Mouse (Mus musculus) forebrain, embryonic 12.5 days (tissue): ENCODE results near the gene Cops6. TPM values are rescaled to one million over a fixed set of nuclear protein-coding genes. Genes with fewer than 3 reads are reported as not detected.
A peak's percentile ranks its signal among the peaks of the same experiment; 100 is the strongest.

Experiments used
- ATAC-seq: fragments of 200-750 bp; cut with Nextera tagmentation; 2 replicates; pipeline ENCODE4 v1.8.0; 2017; ENCODE audit warnings: moderate TSS enrichment; ENCODE audit not compliant: low FRiP score
- H3K27ac ChIP-seq: fragments of 300-500 bp; sonication (generic); 2 replicates; pipeline ENCODE4 v1.5.1; 2016; ENCODE audit warnings: mild to moderate bottlenecking
- H3K27me3 ChIP-seq: fragments of 300-500 bp; sonication (generic); 2 replicates; pipeline ENCODE4 v1.6.1; 2016; ENCODE audit warnings: mild to moderate bottlenecking
- H3K36me3 ChIP-seq: fragments of 300-500 bp; sonication (generic); replicated peaks from 2 replicates; pipeline ENCODE4 v1.6.1; 2016; ENCODE audit warnings: mild to moderate bottlenecking
- H3K4me1 ChIP-seq: fragments of 300-500 bp; sonication (generic); 2 replicates; pipeline ENCODE4 v1.6.1; 2016
- H3K4me2 ChIP-seq: fragments of 300-500 bp; sonication (generic); 2 replicates; pipeline ENCODE4 v1.6.1; 2016; ENCODE audit warnings: mild to moderate bottlenecking, moderate library complexity
- H3K4me3 ChIP-seq: fragments of 300-500 bp; sonication (generic); replicated peaks from 2 replicates; pipeline ENCODE4 v1.5.1; 2016; ENCODE audit warnings: mild to moderate bottlenecking
- H3K9ac ChIP-seq: fragments of 300-500 bp; sonication (generic); 2 replicates; pipeline ENCODE4 v1.6.1; 2016; ENCODE audit warnings: mild to moderate bottlenecking
- H3K9me3 ChIP-seq: fragments of 300-500 bp; sonication (generic); 2 replicates; pipeline ENCODE4 v1.6.1; 2016
- WGBS: fragments of 180-500 bp; shearing (Covaris S2); methylation state at CpG from one replicate; pipeline ENCODE4 v1.1.7; 2016; 5-methylcytosine and 5-hydroxymethylcytosine counted together
- microRNA counts: library from miRNA; unstranded; fragments of <30 nt; microRNA quantifications from one replicate; lab custom pipeline; 2017
- microRNA-seq: library from miRNA; unstranded; fragments of <30 nt; microRNA quantifications from one replicate; pipeline ENCODE4, GENCODE M21; 2017
- polyA plus RNA-seq: library from polyadenylated mRNA; unstranded; fragments of >200 nt; fragmentation: Nextera tagmentation; extraction: Ambion mirVana; gene quantifications from 2 replicates; pipeline ENCODE4 v1.2.1, GENCODE M21; 2016

Gene Cops6
- polyA plus RNA-seq, 1 experiment from 2014 or later, result 282 TPM

- H3K27me3 ChIP-seq, result no peaks in the 10 kb centered on the region
- peak overlapping the region; percentile 84 for H3K4me2 ChIP-seq
- peak; percentile 49 for ATAC-seq
- peaks cover 34% of the 10 kb centered on the region for H3K36me3 ChIP-seq
- no peaks in the 10 kb centered on the region for H3K9me3 ChIP-seq
- 4% methylated on average over 29 of the region's 29 CpGs for WGBS
- peak overlapping the region; percentile 72 for H3K4me3 ChIP-seq
- H3K9ac ChIP-seq, result peak overlapping the region; percentile 90
- peak overlapping the region; percentile 84 for H3K27ac ChIP-seq
- H3K4me1 ChIP-seq, result peaks cover 10% of the 10 kb centered on the region
Observed at GRCm38 (mm10) chr5:138194755-138195345, 34.0 kb downstream of the Cops6 start.

- Histone ChIP-seq H3K27ac (no peak overlapping the region), H3K9me3 (no peaks in the 10 kb centered on the region), H3K4me3 (peak overlapping the region; percentile 72; the same call in 1 of the 2 replicates), H3K4me2 (peak overlapping the region; percentile 84), H3K36me3 (peaks cover 29% of the 10 kb centered on the region), H3K4me1 (peaks cover 10% of the 10 kb centered on the region), H3K27me3 (no peaks in the 10 kb centered on the region), H3K9ac (peak overlapping the region; percentile 90; the same call in 1 of the 2 replicates)
- ATAC-seq, result no peak
- 80% methylated on average over 7 of the region's 7 CpGs for whole genome bisulfite sequencing
Observed at GRCm38 (mm10) chr5:138195463-138195862, 34.6 kb downstream of the Cops6 start.

GRCm38 (mm10) chr5:138199576-138199975 is 38.7 kb downstream of the Cops6 start:
- Histone ChIP-seq H3K4me3 (no peak overlapping the region), H3K4me2 (no peak overlapping the region), H3K4me1 (peaks cover 10% of the 10 kb centered on the region), H3K9ac (no peak overlapping the region), H3K27ac (no peak overlapping the region), H3K27me3 (no peaks in the 10 kb centered on the region), H3K9me3 (0 out of 2 replicates have a peak, but pooled peaks cover 5% of the 10 kb centered on the region), H3K36me3 (no peaks in the 10 kb centered on the region)
- WGBS, result 10% methylated on average over 1 of the region's 1 CpGs
- ATAC-seq, result no peak

GRCm38 (mm10) chr5:138202086-138202485 is 41.2 kb downstream of the Cops6 start:
- 72% methylated on average over 3 of the region's 3 CpGs for WGBS
- no peak overlapping the region for H3K4me3 ChIP-seq
- H3K36me3 ChIP-seq, result no peaks in the 10 kb centered on the region
- no peak overlapping the region for H3K27ac ChIP-seq
- H3K9ac ChIP-seq, result no peak overlapping the region
- no peaks in the 10 kb centered on the region for H3K4me1 ChIP-seq
- no peak overlapping the region for H3K4me2 ChIP-seq
- H3K9me3 ChIP-seq, result peaks cover 11% of the 10 kb centered on the region; the same call in 1 of the 2 replicates
- no peak for ATAC-seq
- H3K27me3 ChIP-seq, result no peaks in the 10 kb centered on the region

- Histone ChIP-seq H3K27me3 (no peaks in the 10 kb centered on the region), H3K27ac (no peak overlapping the region), H3K4me2 (no peak overlapping the region), H3K9me3 (peaks cover 11% of the 10 kb centered on the region; the same call in 1 of the 2 replicates), H3K4me1 (no peaks in the 10 kb centered on the region), H3K4me3 (no peak overlapping the region), H3K36me3 (no peaks in the 10 kb centered on the region), H3K9ac (no peak overlapping the region)
- 90% methylated on average over 1 of the region's 1 CpGs for WGBS
- ATAC-seq, result no peak
Observed at GRCm38 (mm10) chr5:138207253-138207652, 46.4 kb downstream of the Cops6 start.

GRCm38 (mm10) chr5:138207873-138208272 is 47.0 kb downstream of the Cops6 start:
- Histone ChIP-seq H3K9ac (no peak overlapping the region), H3K4me1 (no peaks in the 10 kb centered on the region)
- WGBS, result 88% methylated on average over 4 of the region's 4 CpGs

More at GRCm38 (mm10) chr5:138207873-138208272, 47.0 kb downstream of the Cops6 start:
- no peaks in the 10 kb centered on the region for H3K27me3 ChIP-seq
- no peak overlapping the region for H3K27ac ChIP-seq
- H3K36me3 ChIP-seq, result no peaks in the 10 kb centered on the region
- no peak for ATAC-seq
- H3K4me2 ChIP-seq, result no peak overlapping the region
- peaks cover 11% of the 10 kb centered on the region; the same call in 1 of the 2 replicates for H3K9me3 ChIP-seq
- no peak overlapping the region for H3K4me3 ChIP-seq

MicroRNA genes within 50 kb of the gene (microRNA counts, 519-probe panel; counts per million panel counts)
- microRNA mmu-miR-106b (lab: Ali Mortazavi, UCI), result 5,621 counts per million, percentile 77 among the panel's probes with 10 or more counts
- 8,108 counts per million, percentile 98 among the panel's probes with 10 or more counts for microRNA mmu-miR-25 (lab: Ali Mortazavi, UCI)
- 6,019 counts per million, percentile 82 among the panel's probes with 10 or more counts for microRNA mmu-miR-93 (lab: Ali Mortazavi, UCI)

Small RNA genes lying within 50 kb of the gene (microRNA-seq; reads per million reads assigned to microRNA genes)
- gene Mir106b (17,357 reads per million, percentile 97 among the genes with 10 or more reads in this experiment), gene Mir25 (1,077 reads per million, percentile 78 among the genes with 10 or more reads in this experiment), gene Mir93 (23,420 reads per million, percentile 98 among the genes with 10 or more reads in this experiment)

Other genes with a start within 250 kb of the Cops6 start
- gene Cyp3a13, start 239.5 kb upstream of the Cops6 start, polyA plus RNA-seq, result not detected in 2 replicates
- gene Gjc3, start 198.0 kb upstream of the Cops6 start, polyA plus RNA-seq, result not detected in 2 replicates
- not detected in 2 replicates for gene Azgp1, start 179.6 kb upstream of the Cops6 start, polyA plus RNA-seq
- not detected in 2 replicates for gene Smok3a, start 139.8 kb upstream of the Cops6 start, polyA plus RNA-seq
- gene Smok3b, start 139.6 kb upstream of the Cops6 start, polyA plus RNA-seq, result not detected in 2 replicates
- not detected in 2 replicates for gene Smok3c, start 107.9 kb upstream of the Cops6 start, polyA plus RNA-seq
- 36.2 and 39.4 TPM in 2 replicates for gene Zkscan1, start 76.0 kb upstream of the Cops6 start, polyA plus RNA-seq
- 101 and 103 TPM in 2 replicates for gene Zscan21, start 44.2 kb upstream of the Cops6 start, polyA plus RNA-seq
- gene Zfp113, start 5.3 kb upstream of the Cops6 start, polyA plus RNA-seq, result 43.9 and 44.1 TPM in 2 replicates
- 24.6 and 27.5 TPM in 2 replicates for gene Ap4m1, start 10.9 kb downstream of the Cops6 start, polyA plus RNA-seq
- 313 and 320 TPM in 2 replicates for gene Mcm7, start 11.4 kb downstream of the Cops6 start, polyA plus RNA-seq
- gene Taf6, start 26.4 kb downstream of the Cops6 start, polyA plus RNA-seq, result 133 and 137 TPM in 2 replicates
- 44.3 and 47.8 TPM in 2 replicates for gene Cnpy4, start 26.4 kb downstream of the Cops6 start, polyA plus RNA-seq
- 9.5 and 11.1 TPM in 2 replicates for gene Mblac1, start 33.2 kb downstream of the Cops6 start, polyA plus RNA-seq
- not detected in 2 replicates for gene Nxpe5, start 64.8 kb downstream of the Cops6 start, polyA plus RNA-seq
- gene Lamtor4, start 94.4 kb downstream of the Cops6 start, polyA plus RNA-seq, result 42.3 and 47.3 TPM in 2 replicates
- 14.0 and 16.0 TPM in 2 replicates for gene BC037034, start 103.0 kb downstream of the Cops6 start, polyA plus RNA-seq
- gene Gal3st4, start 111.8 kb downstream of the Cops6 start, polyA plus RNA-seq, result 3.3 and 3.9 TPM in 2 replicates
- 0.10 and 0.19 TPM in 2 replicates for gene Gm43720, start 118.9 kb downstream of the Cops6 start, polyA plus RNA-seq
- gene Gpc2, start 118.9 kb downstream of the Cops6 start, polyA plus RNA-seq, result 121 and 140 TPM in 2 replicates
- gene Stag3, start 119.2 kb downstream of the Cops6 start, polyA plus RNA-seq, result 4.3 and 5.2 TPM in 2 replicates
- not detected in 2 replicates for gene Pvrig, start 180.9 kb downstream of the Cops6 start, polyA plus RNA-seq